In the genomic region with DNA sequence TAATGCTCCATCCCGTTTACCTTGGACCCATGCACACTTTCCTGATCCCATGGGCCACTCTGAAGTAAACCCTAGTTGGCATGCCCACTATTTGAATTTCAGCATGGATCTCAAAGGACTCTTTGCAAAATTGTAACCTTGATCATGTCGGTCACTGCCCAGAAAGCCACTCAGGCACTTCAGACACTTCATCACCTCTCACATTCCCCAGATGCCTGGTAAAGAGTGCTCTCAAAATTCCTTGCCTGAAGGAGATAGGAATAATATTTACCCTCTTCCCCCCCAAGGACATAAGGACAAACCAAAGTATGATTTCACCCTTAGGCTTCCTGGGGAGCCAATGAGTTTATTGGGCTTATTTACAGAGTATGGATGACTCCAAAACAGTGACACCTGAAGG, we compare ENCODE assay signal across 19 mouse cellular contexts.
DNase-seq lines count a peak whose midpoint lies in the region; ATAC-seq and TF ChIP-seq lines count a peak whose summit lies in the region.
"Had no signal": no experiment of that assay in that cellular context is flagged by ENCODE, and none has a peak within 500 bp of the region (broad histone marks: within the 10 kb centered on the region; RNA-seq: fewer than 3 reads in every experiment).

No protein-coding gene starts in this region.

- peaks cover 3% of the 10 kb centered on the region; the same call in 1 of the 2 replicates for H3K4me1 ChIP-seq in kidney, adult 2 months (ENCODE audit: control insufficient read depth, insufficient read depth, low read length)
- H3K4me1 ChIP-seq in kidney, embryonic 16.5 days (ENCODE audit: insufficient read depth, low read length), result no peaks in the 10 kb centered on the region
- H3K4me1 ChIP-seq in heart, embryonic 15.5 days (replicated peaks), result peaks cover 38% of the 10 kb centered on the region
- H3K4me1 ChIP-seq in lung, embryonic 15.5 days, result peaks cover 11% of the 10 kb centered on the region
- H3K4me1 ChIP-seq: forebrain, embryonic 15.5 days; hindbrain, embryonic 15.5 days; megakaryocyte, embryonic 14.5 days; midbrain, embryonic 15.5 days had no signal

- 79% methylated on average over 2 of the region's 2 CpGs for WGBS in kidney, adult 2 months
- WGBS in kidney, embryonic 16.5 days, result 75% methylated on average over 2 of the region's 2 CpGs
- WGBS in heart, embryonic 15.5 days, result 31% methylated on average over 2 of the region's 2 CpGs
- 41% methylated on average over 2 of the region's 2 CpGs for WGBS in lung, embryonic 15.5 days

- TF ChIP-seq POLR2A in kidney, adult 2 months (IDR thresholded peaks at IDR 0.05; ENCODE audit: low read depth, low read length), result no peak

- H3K27ac ChIP-seq in kidney, adult 2 months (ENCODE audit: insufficient read depth, low read depth, low read length), result peak overlapping the region; percentile 54; the same call in 1 of the 2 replicates
- no peak overlapping the region for H3K27ac ChIP-seq in kidney, embryonic 16.5 days (ENCODE audit: low read length)
- H3K27ac ChIP-seq in heart, embryonic 15.5 days, result peak overlapping the region; percentile 88
- H3K27ac ChIP-seq in lung, embryonic 15.5 days, result peak overlapping the region; percentile 72
- H3K27ac ChIP-seq in left cerebral cortex, adult 2 months, result no peak overlapping the region
- H3K27ac ChIP-seq: forebrain, embryonic 15.5 days; hindbrain, embryonic 15.5 days; limb, embryonic 12.5 days; liver, embryonic 14.5 days; midbrain, embryonic 15.5 days had no signal

- no peak overlapping the region for H3K4me3 ChIP-seq in kidney, adult 2 months (ENCODE audit: insufficient read depth, low read depth, low read length)
- H3K4me3 ChIP-seq in kidney, embryonic 16.5 days (ENCODE audit: low read length), result no peak overlapping the region
- no peak overlapping the region for H3K4me3 ChIP-seq in heart, embryonic 15.5 days
- no peak overlapping the region for H3K4me3 ChIP-seq in lung, embryonic 15.5 days
- H3K4me3 ChIP-seq in left cerebral cortex, adult 2 months, result no peak overlapping the region
- H3K4me3 ChIP-seq: forebrain, embryonic 15.5 days; hindbrain, embryonic 15.5 days; limb, embryonic 12.5 days; megakaryocyte, embryonic 14.5 days; midbrain, embryonic 15.5 days had no signal

- no peak for ATAC-seq in kidney, embryonic 16.5 days (ENCODE audit: low FRiP score, low TSS enrichment)
- ATAC-seq in heart, embryonic 15.5 days (replicated peaks; ENCODE audit: insufficient number of reproducible peaks, insufficient read depth, low FRiP score, low read depth), result peak; percentile 86
- ATAC-seq in lung, embryonic 15.5 days (ENCODE audit: borderline replicate concordance, extremely low read depth, low FRiP score, low TSS enrichment), result peak; percentile 79
- ATAC-seq: forebrain, embryonic 15.5 days; midbrain, embryonic 15.5 days had no signal

- H3K4me2 ChIP-seq in kidney, embryonic 16.5 days (replicated peaks; ENCODE audit: low read depth, low read length), result no peak overlapping the region
- no peak overlapping the region for H3K4me2 ChIP-seq in heart, embryonic 15.5 days
- H3K4me2 ChIP-seq in lung, embryonic 15.5 days, result no peak overlapping the region
- H3K4me2 ChIP-seq: forebrain, embryonic 15.5 days; hindbrain, embryonic 15.5 days; limb, embryonic 12.5 days; midbrain, embryonic 15.5 days had no signal

- H3K27me3 ChIP-seq in kidney, adult 2 months (replicated peaks; ENCODE audit: control insufficient read depth, insufficient read depth, low read length), result no peaks in the 10 kb centered on the region
- H3K27me3 ChIP-seq in kidney, embryonic 16.5 days (ENCODE audit: insufficient read depth, low read length), result no peaks in the 10 kb centered on the region
- no peaks in the 10 kb centered on the region for H3K27me3 ChIP-seq in heart, embryonic 15.5 days
- no peaks in the 10 kb centered on the region for H3K27me3 ChIP-seq in lung, embryonic 15.5 days
- H3K27me3 ChIP-seq: CH12.LX; forebrain, embryonic 15.5 days; hindbrain, embryonic 15.5 days; limb, embryonic 12.5 days; midbrain, embryonic 15.5 days had no signal

- TF ChIP-seq CTCF in kidney, adult 2 months (conservative IDR thresholded peaks at IDR 0.05; ENCODE audit: insufficient read depth, insufficient read length, low read depth, low read length), result no peak
- no peak for TF ChIP-seq CTCF in left cerebral cortex, adult 2 months (IDR thresholded peaks at IDR 0.05)

- intact Hi-C loops in left cerebral cortex, adult 2 months (cut with DNase I), result no loop called here

- H3K9ac ChIP-seq in kidney, embryonic 16.5 days (replicated peaks; ENCODE audit: low read length), result no peak overlapping the region
- no peak overlapping the region for H3K9ac ChIP-seq in heart, embryonic 15.5 days
- H3K9ac ChIP-seq in lung, embryonic 15.5 days, result no peak overlapping the region
- H3K9ac ChIP-seq: forebrain, embryonic 15.5 days; hindbrain, embryonic 15.5 days; limb, embryonic 12.5 days; liver, embryonic 14.5 days; midbrain, embryonic 15.5 days had no signal

- H3K36me3 ChIP-seq in kidney, adult 2 months (ENCODE audit: control insufficient read depth, insufficient read depth, low read length), result no peaks in the 10 kb centered on the region
- no peaks in the 10 kb centered on the region for H3K36me3 ChIP-seq in kidney, embryonic 16.5 days (ENCODE audit: insufficient read depth, low read length)
- no peaks in the 10 kb centered on the region for H3K36me3 ChIP-seq in heart, embryonic 15.5 days
- no peaks in the 10 kb centered on the region for H3K36me3 ChIP-seq in lung, embryonic 15.5 days
- H3K36me3 ChIP-seq: forebrain, embryonic 15.5 days; hindbrain, embryonic 15.5 days; limb, embryonic 12.5 days; midbrain, embryonic 15.5 days had no signal

- no peaks in the 10 kb centered on the region for H3K9me3 ChIP-seq in kidney, embryonic 16.5 days (ENCODE audit: low read length)
- no peaks in the 10 kb centered on the region for H3K9me3 ChIP-seq in heart, embryonic 15.5 days (replicated peaks)
- H3K9me3 ChIP-seq in lung, embryonic 15.5 days, result no peaks in the 10 kb centered on the region
- H3K9me3 ChIP-seq: forebrain, embryonic 15.5 days; hindbrain, embryonic 15.5 days; limb, embryonic 12.5 days; midbrain, embryonic 15.5 days had no signal

- DNase-seq in kidney, adult 2 months, result peak; percentile 38
- no peak for DNase-seq in adrenal gland, postnatal 10 days
- DNase-seq in layer of hippocampus, adult 18-20 months (ENCODE audit: low spot score in 2 of 2), result no peak
- no peak for DNase-seq in left cerebral cortex, adult 2 months (ENCODE audit: extremely low spot score in 1 of 2, low spot score in 2 of 2)
- no peak for DNase-seq in left cerebral cortex, adult 8-10 months (ENCODE audit: low spot score in 2 of 2)
- DNase-seq: adrenal gland, adult 2 months; cerebellum, adult 11 months; cerebellum, postnatal 36 days; kidney, adult 18-20 months had no signal

Comparison
In these comparisons a context has a peak if more than half of its experiments do, and no peak if none do; other contexts are left out.
1. H3K27ac ChIP-seq: peak in kidney, adult 2 months (single experiment), heart, embryonic 15.5 days (single experiment) and lung, embryonic 15.5 days (single experiment); none in kidney, embryonic 16.5 days (single experiment) and left cerebral cortex, adult 2 months (single experiment).